Mouse (Mus musculus) activated CD4-positive, CD25-positive, alpha-beta regulatory T cell, adult 4 months (primary cell): ENCODE measurements around the gene Ankrd27. TPM values are rescaled to one million over a fixed set of nuclear protein-coding genes. Genes with fewer than 3 reads are reported as not detected.

Experiments
- ATAC-seq: one replicate; pipeline ENCODE4 v1.8.0; 2017
- polyA plus RNA-seq, 2 experiments: library from polyadenylated mRNA; unstranded; fragments of 100-300 nt; shearing (Covaris generic); gene quantifications; one replicate each; pipeline ENCODE4 v1.2.1; 2017

Gene Ankrd27
- polyA plus RNA-seq, 2 experiments from 2014 or later: 36.5 to 46.8 TPM

- ATAC-seq: no peak
These were observed 1.8 kb upstream of the Ankrd27 start for GRCm38 (mm10) chr7:35584068-35584785.

GRCm38 (mm10) chr7:35584786-35585190 lies 1.3 kb upstream of the Ankrd27 start:
- ATAC-seq: no peak

GRCm38 (mm10) chr7:35585191-35586054 lies 621 bp upstream of the Ankrd27 start, which contains the start of gene Rgs9bp:
Rgs9bp (minus strand) TSS chr7:35585582.
- ATAC-seq: peak; percentile 29

GRCm38 (mm10) chr7:35586906-35587445 lies 932 bp downstream of the Ankrd27 start:
- no peak for ATAC-seq

- ATAC-seq: no peak
These were observed 1.7 kb downstream of the Ankrd27 start for GRCm38 (mm10) chr7:35587728-35588127.

GRCm38 (mm10) chr7:35588680-35589428 lies 2.8 kb downstream of the Ankrd27 start:
- no peak for ATAC-seq

- no peak for ATAC-seq
These were observed 3.4 kb downstream of the Ankrd27 start for GRCm38 (mm10) chr7:35589485-35589884.

GRCm38 (mm10) chr7:35590731-35591191 lies 4.7 kb downstream of the Ankrd27 start:
- ATAC-seq: no peak

- ATAC-seq: no peak
These were observed 8.3 kb downstream of the Ankrd27 start for GRCm38 (mm10) chr7:35594311-35594710.

- ATAC-seq: no peak
These were observed 13.4 kb downstream of the Ankrd27 start for GRCm38 (mm10) chr7:35599492-35599891.

- ATAC-seq: no peak
These were observed 14.0 kb downstream of the Ankrd27 start for GRCm38 (mm10) chr7:35600031-35600430.

GRCm38 (mm10) chr7:35601106-35601505 lies 15.1 kb downstream of the Ankrd27 start:
- no peak for ATAC-seq

GRCm38 (mm10) chr7:35602766-35603165 lies 16.7 kb downstream of the Ankrd27 start:
- ATAC-seq: no peak

- no peak for ATAC-seq
These were observed 20.8 kb downstream of the Ankrd27 start for GRCm38 (mm10) chr7:35606816-35607215.

GRCm38 (mm10) chr7:35609245-35609644 lies 23.2 kb downstream of the Ankrd27 start:
- ATAC-seq: no peak

- ATAC-seq: no peak
These were observed 31.5 kb downstream of the Ankrd27 start for GRCm38 (mm10) chr7:35617513-35617912.

GRCm38 (mm10) chr7:35622626-35623025 lies 36.6 kb downstream of the Ankrd27 start:
- no peak for ATAC-seq

- no peak for ATAC-seq
These were observed 40.0 kb downstream of the Ankrd27 start for GRCm38 (mm10) chr7:35626038-35626437.

- ATAC-seq: no peak
These were observed 41.3 kb downstream of the Ankrd27 start for GRCm38 (mm10) chr7:35627371-35627770.

- peak; percentile 46 for ATAC-seq
These were observed 42.5 kb downstream of the Ankrd27 start for GRCm38 (mm10) chr7:35628496-35628895.

- no peak for ATAC-seq
These were observed 50.2 kb downstream of the Ankrd27 start for GRCm38 (mm10) chr7:35636229-35636628.

- no peak for ATAC-seq
These were observed 50.8 kb downstream of the Ankrd27 start for GRCm38 (mm10) chr7:35636874-35637273.

- no peak for ATAC-seq
These were observed 54.0 kb downstream of the Ankrd27 start for GRCm38 (mm10) chr7:35640072-35640471.
